Mouse (Mus musculus): ENCODE results near the gene Atg9a. TPM values are rescaled to one million over a fixed set of nuclear protein-coding genes. Genes with fewer than 3 reads are reported as not detected.

Atg9a gene
- polyA plus RNA-seq, 1 experiment from 2014 or later, result 63.6 TPM

GRCm38 (mm10) chr1:75133421-75134207 is 58.4 kb downstream of the Atg9a start, which contains the start of gene Slc23a3:
Slc23a3 (minus strand) TSS chr1:75133890.
- ATAC-seq (ENCODE audit: low FRiP score), result no peak

More at GRCm38 (mm10) chr1:75133421-75134207, 58.4 kb downstream of the Atg9a start, which contains the start of gene Slc23a3:
- Histone ChIP-seq H3K9me3 (replicated peaks) (no peaks in the 10 kb centered on the region), H3K4me1 (no peaks in the 10 kb centered on the region), H3K9ac (replicated peaks) (no peak within 1 kb of the TSS), H3K27me3 (replicated peaks) (0 out of 2 replicates have a peak, but pooled peaks cover 2% of the 10 kb centered on the region), H3K4me3 (replicated peaks) (no peak within 1 kb of the TSS), H3K4me2 (no peak within 1 kb of the TSS), H3K27ac (replicated peaks) (no peak within 1 kb of the TSS), H3K36me3 (peaks cover 35% of the 10 kb centered on the region)
- WGBS, result 69% methylated on average over 12 of the region's 12 CpGs

Small RNAs within 50 kb of the gene (microRNA-seq; reads per million reads assigned to microRNA genes)
- not detected for gene Gm27943

Other genes starting within 250 kb of the Atg9a start
- gene Ihh, start 240.5 kb downstream of the Atg9a start, polyA plus RNA-seq (2015; fragmentation: Nextera tagmentation; extraction: Ambion mirVana), result 0.84 and 3.0 TPM in 2 replicates
- gene Nhej1, start 67.0 kb downstream of the Atg9a start, polyA plus RNA-seq (2015; fragmentation: Nextera tagmentation; extraction: Ambion mirVana), result 6.0 and 7.1 TPM in 2 replicates
- not detected in 2 replicates for gene Slc23a3, start 58.3 kb downstream of the Atg9a start, polyA plus RNA-seq (2015; fragmentation: Nextera tagmentation; extraction: Ambion mirVana)
- 46.3 and 48.9 TPM in 2 replicates for gene Cnppd1, start 49.5 kb downstream of the Atg9a start, polyA plus RNA-seq (2015; fragmentation: Nextera tagmentation; extraction: Ambion mirVana)
- 133 and 140 TPM in 2 replicates for gene Retreg2, start 49.4 kb downstream of the Atg9a start, polyA plus RNA-seq (2015; fragmentation: Nextera tagmentation; extraction: Ambion mirVana)
- 37.3 and 40.0 TPM in 2 replicates for gene Zfand2b, start 23.6 kb downstream of the Atg9a start, polyA plus RNA-seq (2015; fragmentation: Nextera tagmentation; extraction: Ambion mirVana)
- 54.0 and 54.9 TPM in 2 replicates for gene Abcb6, start 11.8 kb downstream of the Atg9a start, polyA plus RNA-seq (2015; fragmentation: Nextera tagmentation; extraction: Ambion mirVana)
- 24.9 and 25.1 TPM in 2 replicates for gene Ankzf1, start within 50 bp of the Atg9a start, polyA plus RNA-seq (2015; fragmentation: Nextera tagmentation; extraction: Ambion mirVana)
- gene Glb1l, start 18.6 kb upstream of the Atg9a start, polyA plus RNA-seq (2015; fragmentation: Nextera tagmentation; extraction: Ambion mirVana), result 16.2 and 17.5 TPM in 2 replicates
- 158 and 159 TPM in 2 replicates for gene Stk16, start 18.6 kb upstream of the Atg9a start, polyA plus RNA-seq (2015; fragmentation: Nextera tagmentation; extraction: Ambion mirVana)
- 44.6 and 81.9 TPM in 2 replicates for gene Tuba4a, start 27.7 kb upstream of the Atg9a start, polyA plus RNA-seq (2015; fragmentation: Nextera tagmentation; extraction: Ambion mirVana)
- 0.29 TPM in 1 of 2 replicates, not detected in the other for gene A630095N17Rik, start 39.9 kb upstream of the Atg9a start, polyA plus RNA-seq (2015; fragmentation: Nextera tagmentation; extraction: Ambion mirVana)
- 72.1 and 90.7 TPM in 2 replicates for gene Dnajb2, start 44.2 kb upstream of the Atg9a start, polyA plus RNA-seq (2015; fragmentation: Nextera tagmentation; extraction: Ambion mirVana)
- gene Ptprn, start 72.3 kb upstream of the Atg9a start, polyA plus RNA-seq (2015; fragmentation: Nextera tagmentation; extraction: Ambion mirVana), result 25.6 and 32.4 TPM in 2 replicates
- 241 and 302 TPM in 2 replicates for gene Resp18, start 86.2 kb upstream of the Atg9a start, polyA plus RNA-seq (2015; fragmentation: Nextera tagmentation; extraction: Ambion mirVana)
- 145 and 154 TPM in 2 replicates for gene Dnpep, start 125.8 kb upstream of the Atg9a start, polyA plus RNA-seq (2015; fragmentation: Nextera tagmentation; extraction: Ambion mirVana)
- gene Des, start 168.1 kb upstream of the Atg9a start, polyA plus RNA-seq (2015; fragmentation: Nextera tagmentation; extraction: Ambion mirVana), result 10.9 and 16.0 TPM in 2 replicates
- gene Speg, start 183.1 kb upstream of the Atg9a start, polyA plus RNA-seq (2015; fragmentation: Nextera tagmentation; extraction: Ambion mirVana), result 20.1 and 21.7 TPM in 2 replicates
- 72.4 and 78.3 TPM in 2 replicates for gene Gmppa, start 243.7 kb upstream of the Atg9a start, polyA plus RNA-seq (2015; fragmentation: Nextera tagmentation; extraction: Ambion mirVana)